34 mouse cellular contexts compared by ENCODE assay signal in the genomic region with DNA sequence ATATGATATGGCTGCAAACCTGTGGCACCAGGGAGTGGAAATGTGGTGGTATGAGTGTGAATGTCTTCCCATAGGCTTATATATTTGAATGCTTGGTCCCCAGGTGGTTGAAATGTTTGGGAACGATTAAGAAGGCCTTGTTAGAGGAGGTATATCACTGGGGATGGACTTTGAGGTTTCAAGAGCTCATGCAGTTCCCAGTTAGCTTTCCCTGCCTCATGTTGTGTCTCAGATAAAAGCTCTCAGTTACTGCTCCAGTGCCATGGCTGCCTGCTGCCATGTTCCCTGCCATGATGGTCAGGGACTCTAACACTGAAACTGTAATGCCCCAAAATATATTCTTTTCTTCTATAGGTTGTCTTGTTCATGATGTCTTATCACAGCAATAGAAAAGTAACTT.
"Had no signal": no experiment of that assay in that cellular context is flagged by ENCODE, and none has a peak within 500 bp of the region (broad histone marks: within the 10 kb centered on the region; RNA-seq: fewer than 3 reads in every experiment).

No protein-coding gene starts in this region.

- DNase-seq: heart, postnatal 10 days; heart, postnatal 14 days; heart, postnatal 36 days; kidney, adult 11 months; kidney, adult 18-20 months; kidney, adult 2 months; kidney, adult 8-10 months; kidney, adult 9 months; kidney, postnatal 10 days; kidney, postnatal 14 days; kidney, postnatal 25 days; kidney, postnatal 36 days; kidney, postnatal 4 days; layer of hippocampus, adult 9-11 months; layer of hippocampus, postnatal 36 days had no signal

- H3K9me3 ChIP-seq: heart, embryonic 10.5 days; heart, embryonic 12.5 days; heart, embryonic 13.5 days; heart, embryonic 15.5 days; hindbrain, embryonic 10.5 days; hindbrain, embryonic 12.5 days; hindbrain, embryonic 13.5 days; hindbrain, embryonic 15.5 days; intestine, embryonic 15.5 days; kidney, embryonic 15.5 days had no signal

- H3K4me3 ChIP-seq: heart, embryonic 10.5 days; heart, embryonic 12.5 days; heart, embryonic 13.5 days; heart, embryonic 15.5 days; hindbrain, embryonic 10.5 days; hindbrain, embryonic 12.5 days; hindbrain, embryonic 13.5 days; hindbrain, embryonic 15.5 days; intestine, embryonic 15.5 days; kidney, embryonic 15.5 days; layer of hippocampus, adult 2 months had no signal

- H3K4me1 ChIP-seq: heart, embryonic 10.5 days; heart, embryonic 12.5 days; heart, embryonic 13.5 days; heart, embryonic 15.5 days; hindbrain, embryonic 10.5 days; hindbrain, embryonic 12.5 days; hindbrain, embryonic 13.5 days; hindbrain, embryonic 15.5 days; intestine, embryonic 15.5 days; kidney, embryonic 15.5 days had no signal

- H3K27ac ChIP-seq: heart, embryonic 10.5 days; heart, embryonic 13.5 days; heart, embryonic 15.5 days; hindbrain, embryonic 10.5 days; hindbrain, embryonic 12.5 days; hindbrain, embryonic 13.5 days; hindbrain, embryonic 14.5 days; hindbrain, embryonic 15.5 days; hindbrain, postnatal 0 days; intestine, embryonic 15.5 days; kidney, embryonic 15.5 days; kidney, postnatal 0 days; layer of hippocampus, adult 2 months had no signal

- H3K27me3 ChIP-seq: heart, embryonic 12.5 days; heart, embryonic 13.5 days; heart, embryonic 15.5 days; hindbrain, embryonic 12.5 days; hindbrain, embryonic 13.5 days; hindbrain, embryonic 15.5 days; intestine, embryonic 15.5 days; kidney, embryonic 15.5 days had no signal

- ATAC-seq: hindbrain, embryonic 16.5 days; hindbrain, postnatal 0 days; inflammation-experienced regulatory T-cells, adult 6 months; intestine, embryonic 15.5 days; intestine, embryonic 16.5 days; intestine, postnatal 0 days had no signal

- H3K9ac ChIP-seq: heart, embryonic 12.5 days; heart, embryonic 13.5 days; heart, embryonic 15.5 days; hindbrain, embryonic 12.5 days; hindbrain, embryonic 13.5 days; hindbrain, embryonic 14.5 days; hindbrain, embryonic 15.5 days; intestine, embryonic 15.5 days; kidney, embryonic 15.5 days had no signal

- H3K4me2 ChIP-seq: heart, embryonic 11.5 days; heart, embryonic 12.5 days; heart, embryonic 13.5 days; heart, embryonic 15.5 days; hindbrain, embryonic 12.5 days; hindbrain, embryonic 13.5 days; hindbrain, embryonic 14.5 days; hindbrain, embryonic 15.5 days; intestine, embryonic 15.5 days; kidney, embryonic 15.5 days had no signal
